Mouse (Mus musculus): Measurements from ENCODE around the gene Nmrk2. TPM values are rescaled to one million over a fixed set of nuclear protein-coding genes. Genes with fewer than 3 reads are reported as not detected.

The Nmrk2 gene
- 0.76 TPM for polyA plus RNA-seq (2017; shearing (Covaris generic))

GRCm38 (mm10) chr10:81201807-81202758 is at the start of gene Nmrk2:
Nmrk2 (minus strand) TSS chr10:81202051.

GRCm38 (mm10) chr10:81232580-81233225 is 30.9 kb upstream of the Nmrk2 start, which contains the start of gene Zfr2:
Zfr2 (plus strand) TSS chr10:81233155.

GRCm38 (mm10) chr10:81230438-81231332 is 28.8 kb upstream of the Nmrk2 start, which contains the start of gene Atcay:
Atcay (minus strand) TSS chr10:81230833.

GRCm38 (mm10) chr10:81183805-81184204 is 18.0 kb downstream of the Nmrk2 start, which contains the start of gene 4930442H23Rik:
4930442H23Rik (minus strand) TSS chr10:81183849.

GRCm38 (mm10) chr10:81182336-81183333 is 19.2 kb downstream of the Nmrk2 start, which contains the start of gene Dapk3:
Dapk3 (plus strand) TSS chr10:81183005.

GRCm38 (mm10) chr10:81176466-81177271 is 25.2 kb downstream of the Nmrk2 start, which contains the start of gene Eef2:
Eef2 (plus strand) TSS chr10:81176631.

GRCm38 (mm10) chr10:81167200-81168086 is 34.4 kb downstream of the Nmrk2 start, which contains the start of gene Pias4:
Pias4 (minus strand) TSS chr10:81167923.

Other genes with a start within 250 kb of the Nmrk2 start
- gene Gng7, start 187.1 kb downstream of the Nmrk2 start, polyA plus RNA-seq (2017; shearing (Covaris generic)) = 0.55 TPM
- gene Diras1, start 176.4 kb downstream of the Nmrk2 start, polyA plus RNA-seq (2017; shearing (Covaris generic)) = not detected
- gene Slc39a3, start 164.6 kb downstream of the Nmrk2 start, polyA plus RNA-seq (2017; shearing (Covaris generic)) = 11.1 TPM
- gene Sgta, start 141.9 kb downstream of the Nmrk2 start, polyA plus RNA-seq (2017; shearing (Covaris generic)) = 65.6 TPM
- 4.3 TPM for gene Thop1, start 132.0 kb downstream of the Nmrk2 start, polyA plus RNA-seq (2017; shearing (Covaris generic))
- gene Creb3l3, start 103.2 kb downstream of the Nmrk2 start, polyA plus RNA-seq (2017; shearing (Covaris generic)) = not detected
- gene Map2k2, start 96.1 kb downstream of the Nmrk2 start, polyA plus RNA-seq (2017; shearing (Covaris generic)) = 139 TPM
- gene Zbtb7a, start 66.8 kb downstream of the Nmrk2 start, polyA plus RNA-seq (2017; shearing (Covaris generic)) = 79.6 TPM
- 35.9 TPM for gene Pias4, start 34.1 kb downstream of the Nmrk2 start, polyA plus RNA-seq (2017; shearing (Covaris generic))
- 829 TPM for gene Eef2, start 25.4 kb downstream of the Nmrk2 start, polyA plus RNA-seq (2017; shearing (Covaris generic))
- gene Dapk3, start 19.0 kb downstream of the Nmrk2 start, polyA plus RNA-seq (2017; shearing (Covaris generic)) = 82.9 TPM
- gene 4930442H23Rik, start 18.2 kb downstream of the Nmrk2 start, polyA plus RNA-seq (2017; shearing (Covaris generic)) = 0.32 TPM
- 3.1 TPM for gene Atcay, start 28.8 kb upstream of the Nmrk2 start, polyA plus RNA-seq (2017; shearing (Covaris generic))
- 4.9 TPM for gene Zfr2, start 31.1 kb upstream of the Nmrk2 start, polyA plus RNA-seq (2017; shearing (Covaris generic))
- 20.1 TPM for gene Matk, start 50.9 kb upstream of the Nmrk2 start, polyA plus RNA-seq (2017; shearing (Covaris generic))
- 136 TPM for gene Mrpl54, start 64.9 kb upstream of the Nmrk2 start, polyA plus RNA-seq (2017; shearing (Covaris generic))
- 37.0 TPM for gene Apba3, start 64.9 kb upstream of the Nmrk2 start, polyA plus RNA-seq (2017; shearing (Covaris generic))
- gene Tjp3, start 89.5 kb upstream of the Nmrk2 start, polyA plus RNA-seq (2017; shearing (Covaris generic)) = 11.5 TPM
- gene Pip5k1c, start 90.9 kb upstream of the Nmrk2 start, polyA plus RNA-seq (2017; shearing (Covaris generic)) = 88.8 TPM
- gene Cactin, start 119.1 kb upstream of the Nmrk2 start, polyA plus RNA-seq (2017; shearing (Covaris generic)) = 42.7 TPM
- gene Tbxa2r, start 126.7 kb upstream of the Nmrk2 start, polyA plus RNA-seq (2017; shearing (Covaris generic)) = 15.1 TPM
- gene Gipc3, start 141.2 kb upstream of the Nmrk2 start, polyA plus RNA-seq (2017; shearing (Covaris generic)) = not detected
- gene Hmg20b, start 148.4 kb upstream of the Nmrk2 start, polyA plus RNA-seq (2017; shearing (Covaris generic)) = 28.3 TPM
- gene Mfsd12, start 155.4 kb upstream of the Nmrk2 start, polyA plus RNA-seq (2017; shearing (Covaris generic)) = 1.8 TPM
- 0.84 TPM for gene 4930404N11Rik, start 163.8 kb upstream of the Nmrk2 start, polyA plus RNA-seq (2017; shearing (Covaris generic))
- gene Fzr1, start 176.5 kb upstream of the Nmrk2 start, polyA plus RNA-seq (2017; shearing (Covaris generic)) = 49.3 TPM
- 49.7 TPM for gene Dohh, start 182.4 kb upstream of the Nmrk2 start, polyA plus RNA-seq (2017; shearing (Covaris generic))
- gene Gm48551, start 182.4 kb upstream of the Nmrk2 start, polyA plus RNA-seq (2017; shearing (Covaris generic)) = 5.1 TPM
- not detected for gene Gm48552, start 187.0 kb upstream of the Nmrk2 start, polyA plus RNA-seq (2017; shearing (Covaris generic))
- gene Smim24, start 191.0 kb upstream of the Nmrk2 start, polyA plus RNA-seq (2017; shearing (Covaris generic)) = 1.4 TPM